Mouse (Mus musculus) heart, postnatal 0 days (tissue): ENCODE data around the gene Fam166b. TPM values are rescaled to one million over a fixed set of nuclear protein-coding genes. Genes with fewer than 3 reads are reported as not detected.

Source experiments
- ATAC-seq: fragments of 200-750 bp; cut with Nextera tagmentation; 2 replicates; pipeline ENCODE4 v1.8.0; 2017; ENCODE audit warnings: low read depth, moderate number of reproducible peaks, moderate library complexity; ENCODE audit not compliant: insufficient read depth
- DNase-seq: peaks from one replicate; pipeline ENCODE4 v3.0.0-alpha.2; 2016; ENCODE audit warnings: low spot score
- H3K27ac ChIP-seq: fragments of 300-500 bp; sonication (generic); 2 replicates; pipeline ENCODE4 v1.5.1; 2014; ENCODE audit warnings: low read depth, mild to moderate bottlenecking
- H3K27me3 ChIP-seq: fragments of 300-500 bp; sonication (generic); 2 replicates; pipeline ENCODE4 v1.6.1; 2014; ENCODE audit warnings: low read length, mixed read lengths; ENCODE audit not compliant: control insufficient read depth, insufficient read depth
- H3K36me3 ChIP-seq: fragments of 300-500 bp; sonication (generic); replicated peaks from 2 replicates; pipeline ENCODE4 v1.6.1; 2014; ENCODE audit warnings: low read length, mixed read lengths; ENCODE audit not compliant: control insufficient read depth, insufficient read depth
- H3K4me1 ChIP-seq: fragments of 300-500 bp; sonication (generic); 2 replicates; pipeline ENCODE4 v1.6.1; 2014; ENCODE audit warnings: antibody characterized with exemption; ENCODE audit not compliant: control insufficient read depth, insufficient read depth
- H3K4me2 ChIP-seq: fragments of 300-500 bp; sonication (generic); 2 replicates; pipeline ENCODE4 v1.6.1; 2014; ENCODE audit warnings: low read depth, mild to moderate bottlenecking, low read length, moderate library complexity
- H3K4me3 ChIP-seq: fragments of 300-500 bp; sonication (generic); 2 replicates; pipeline ENCODE4 v1.5.1; 2014; ENCODE audit warnings: low read depth, low read length
- H3K9ac ChIP-seq: fragments of 300-500 bp; sonication (generic); replicated peaks from 2 replicates; pipeline ENCODE4 v1.6.1; 2014; ENCODE audit warnings: low read depth, low read length, mixed read lengths
- H3K9me3 ChIP-seq: fragments of 300-500 bp; sonication (generic); replicated peaks from 2 replicates; pipeline ENCODE4 v1.6.1; 2016; ENCODE audit warnings: low read length; ENCODE audit not compliant: control insufficient read depth
- CTCF ChIP-seq: IDR thresholded peaks from 2 replicates; pipeline ENCODE4 v1.5.1; 2016; ENCODE audit warnings: antibody characterized with exemption, control low read depth, low read depth
- EP300 ChIP-seq: IDR thresholded peaks from 2 replicates; pipeline ENCODE4 v1.6.1; 2016; ENCODE audit warnings: antibody characterized with exemption, low read depth
- WGBS: fragments of 180-500 bp; shearing (Covaris S2); extraction: QIAGEN DNeasy Blood & Tissue Kit; methylation state at CpG from one replicate; pipeline ENCODE4 v1.1.7; 2014; 5-methylcytosine and 5-hydroxymethylcytosine counted together
- polyA plus RNA-seq: library from polyadenylated mRNA; unstranded; fragments of >200 nt; fragmentation: Nextera tagmentation; extraction: Ambion mirVana; gene quantifications from 2 replicates; pipeline ENCODE4 v1.2.1, GENCODE M21; 2015
- total RNA-seq: library from RNA; depleted of rRNA; stranded (reverse); fragments of >200 nt; gene quantifications from 2 replicates; pipeline ENCODE4 v1.2.3, GENCODE M21; 2014; ENCODE audit warnings: low replicate concordance

Gene Fam166b
- total and polyA plus RNA-seq, 2 experiments from 2014 or later = 0.14 TPM; not detected in 1

- no peak overlapping the region for H3K27ac ChIP-seq
- no peaks in the 10 kb centered on the region for H3K9me3 ChIP-seq
- H3K4me1 ChIP-seq = no peaks in the 10 kb centered on the region
- H3K36me3 ChIP-seq = no peaks in the 10 kb centered on the region
- no peak overlapping the region for H3K4me2 ChIP-seq
- no peak for ATAC-seq
- TF ChIP-seq EP300 = no peak
- TF ChIP-seq CTCF = no peak
- no peak overlapping the region for H3K9ac ChIP-seq
- H3K27me3 ChIP-seq = no peaks in the 10 kb centered on the region
- no peak overlapping the region for H3K4me3 ChIP-seq
- DNase-seq = no peak
- 86% methylated on average over 10 of the region's 10 CpGs for WGBS
These were observed 41.4 kb upstream of the Fam166b start for GRCm38 (mm10) chr4:43470301-43470700.

GRCm38 (mm10) chr4:43466872-43467271 is 37.9 kb upstream of the Fam166b start:
- WGBS = 78% methylated on average over 7 of the region's 7 CpGs
- Histone ChIP-seq H3K4me3 (no peak overlapping the region), H3K4me2 (no peak overlapping the region), H3K9me3 (no peaks in the 10 kb centered on the region), H3K9ac (no peak overlapping the region), H3K36me3 (no peaks in the 10 kb centered on the region), H3K27ac (no peak overlapping the region), H3K27me3 (no peaks in the 10 kb centered on the region), H3K4me1 (no peaks in the 10 kb centered on the region)
- DNase-seq = no peak
- TF ChIP-seq CTCF (no peak), EP300 (no peak)
- no peak for ATAC-seq

GRCm38 (mm10) chr4:43465935-43466334 is 37.0 kb upstream of the Fam166b start:
- TF ChIP-seq CTCF (no peak), EP300 (no peak)
- Histone ChIP-seq H3K27me3 (no peaks in the 10 kb centered on the region), H3K4me1 (no peaks in the 10 kb centered on the region), H3K4me2 (no peak overlapping the region), H3K9me3 (no peaks in the 10 kb centered on the region), H3K9ac (no peak overlapping the region), H3K4me3 (no peak overlapping the region), H3K27ac (no peak overlapping the region), H3K36me3 (no peaks in the 10 kb centered on the region)
- ATAC-seq (no peak), DNase-seq (no peak)
- WGBS = 82% methylated on average over 6 of the region's 6 CpGs

DNA sequence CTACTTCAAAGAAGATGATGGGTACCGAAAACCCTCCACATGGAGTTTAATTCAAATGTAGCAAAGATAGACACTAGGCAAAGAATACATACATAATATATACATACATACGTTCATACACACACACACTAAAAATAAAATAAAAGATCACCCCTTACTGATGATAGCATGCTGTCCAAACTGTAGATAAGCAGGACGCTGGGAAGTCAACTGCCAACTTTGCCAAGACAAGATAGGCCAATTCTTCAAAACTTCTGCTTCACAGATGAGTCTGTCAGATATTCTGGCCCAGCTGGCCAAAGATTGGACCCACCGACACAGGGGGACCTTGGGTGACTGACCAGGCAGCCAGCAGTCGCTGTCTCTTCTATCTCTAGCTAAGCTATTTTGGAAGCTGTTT is 34.2 kb upstream of the Fam166b start:
- H3K36me3 ChIP-seq = no peaks in the 10 kb centered on the region
- TF ChIP-seq EP300 (no peak), CTCF (no peak)
- H3K27me3 ChIP-seq = no peaks in the 10 kb centered on the region
- DNase-seq (no peak), ATAC-seq (no peak)
- H3K9ac ChIP-seq = no peak overlapping the region
- no peaks in the 10 kb centered on the region for H3K9me3 ChIP-seq
- H3K4me2 ChIP-seq = no peak overlapping the region
- H3K4me1 ChIP-seq = no peaks in the 10 kb centered on the region
- no peak overlapping the region for H3K27ac ChIP-seq
- 74% methylated on average over 5 of the region's 5 CpGs for WGBS
- no peak overlapping the region for H3K4me3 ChIP-seq

DNA sequence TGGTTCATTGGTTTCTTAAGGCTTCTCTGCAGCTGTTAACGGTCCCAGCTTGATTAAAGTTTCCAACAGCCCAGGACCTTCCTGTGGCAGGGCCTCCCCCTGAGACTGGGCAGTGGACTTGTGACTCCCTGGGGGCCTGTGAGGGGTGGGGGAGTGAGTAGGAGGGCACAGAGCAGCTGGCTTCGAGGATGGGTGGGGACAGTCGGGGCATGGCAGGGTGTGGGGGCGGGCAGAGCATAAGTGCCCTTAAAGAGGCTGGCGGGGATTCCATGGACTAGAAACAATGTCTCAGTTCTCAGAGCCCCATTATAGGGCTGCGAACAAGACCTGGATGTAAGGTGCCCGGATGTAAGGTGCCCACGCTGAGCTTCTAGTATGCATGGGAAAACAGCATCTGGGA is 28.2 kb upstream of the Fam166b start:
- peaks cover 37% of the 10 kb centered on the region for H3K27me3 ChIP-seq
- H3K27ac ChIP-seq = no peak overlapping the region
- DNase-seq (no peak), ATAC-seq (no peak)
- no peak overlapping the region for H3K4me3 ChIP-seq
- 22% methylated on average over 8 of the region's 8 CpGs for WGBS
- H3K9ac ChIP-seq = no peak overlapping the region
- H3K4me1 ChIP-seq = peaks cover 7% of the 10 kb centered on the region; the same call in 1 of the 2 replicates
- no peak for TF ChIP-seq EP300
- TF ChIP-seq CTCF = no peak
- no peak overlapping the region for H3K4me2 ChIP-seq
- no peaks in the 10 kb centered on the region for H3K36me3 ChIP-seq
- no peaks in the 10 kb centered on the region for H3K9me3 ChIP-seq

GRCm38 (mm10) chr4:43456470-43456869 is 27.5 kb upstream of the Fam166b start:
- Histone ChIP-seq H3K27ac (no peak overlapping the region), H3K9ac (no peak overlapping the region), H3K4me3 (no peak overlapping the region), H3K9me3 (no peaks in the 10 kb centered on the region), H3K36me3 (no peaks in the 10 kb centered on the region), H3K4me2 (no peak overlapping the region), H3K4me1 (peaks cover 9% of the 10 kb centered on the region; the same call in 1 of the 2 replicates), H3K27me3 (peaks cover 44% of the 10 kb centered on the region)
- TF ChIP-seq EP300 = no peak
- no peak for TF ChIP-seq CTCF
- no peak for DNase-seq
- ATAC-seq = no peak
- WGBS = 32% methylated on average over 4 of the region's 4 CpGs
